Mouse (Mus musculus) hindbrain, embryonic 16.5 days (tissue): ENCODE results near the gene Acyp1. TPM values are rescaled to one million over a fixed set of nuclear protein-coding genes. Genes with fewer than 3 reads are reported as not detected.
A peak's percentile ranks its signal among the peaks of the same experiment; 100 is the strongest.

Experiments
- ATAC-seq: fragments of 200-750 bp; cut with Nextera tagmentation; 2 replicates; pipeline ENCODE4 v1.8.0; 2017; ENCODE audit warnings: moderate TSS enrichment, moderate library complexity
- H3K27ac ChIP-seq: fragments of 300-500 bp; sonication (generic); 2 replicates; pipeline ENCODE4 v1.5.1; 2014; ENCODE audit warnings: low read depth, mild to moderate bottlenecking, control low read depth, low read length, moderate library complexity
- H3K27me3 ChIP-seq: fragments of 300-500 bp; sonication (generic); replicated peaks from 2 replicates; pipeline ENCODE4 v1.6.1; 2014; ENCODE audit warnings: low read length; ENCODE audit not compliant: control insufficient read depth, insufficient read depth
- H3K36me3 ChIP-seq: fragments of 300-500 bp; sonication (generic); 2 replicates; pipeline ENCODE4 v1.6.1; 2014; ENCODE audit warnings: mild to moderate bottlenecking, low read length, moderate library complexity, mixed read lengths; ENCODE audit not compliant: control insufficient read depth, insufficient read depth
- H3K4me1 ChIP-seq: fragments of 300-500 bp; sonication (generic); 2 replicates; pipeline ENCODE4 v1.6.1; 2014; ENCODE audit warnings: low read depth, low read length; ENCODE audit not compliant: control insufficient read depth, insufficient read depth
- H3K4me2 ChIP-seq: fragments of 300-500 bp; sonication (generic); 2 replicates; pipeline ENCODE4 v1.6.1; 2014; ENCODE audit warnings: mild to moderate bottlenecking, low read length, control low read depth, moderate library complexity
- H3K4me3 ChIP-seq: fragments of 300-500 bp; sonication (generic); 2 replicates; pipeline ENCODE4 v1.5.1; 2014; ENCODE audit warnings: mild to moderate bottlenecking, low read length, control low read depth, moderate library complexity
- H3K9ac ChIP-seq: fragments of 300-500 bp; sonication (generic); 2 replicates; pipeline ENCODE4 v1.6.1; 2014; ENCODE audit warnings: low read depth, mild to moderate bottlenecking, control low read depth, low read length, moderate library complexity
- H3K9me3 ChIP-seq: fragments of 300-500 bp; sonication (generic); 2 replicates; pipeline ENCODE4 v1.6.1; 2014; ENCODE audit warnings: mild to moderate bottlenecking, low read length, moderate library complexity; ENCODE audit not compliant: control insufficient read depth
- WGBS: fragments of 180-500 bp; shearing (Covaris S2); extraction: QIAGEN DNeasy Blood & Tissue Kit; methylation state at CpG from one replicate; pipeline ENCODE4 v1.1.7; 2014; 5-methylcytosine and 5-hydroxymethylcytosine counted together
- polyA plus RNA-seq: library from polyadenylated mRNA; unstranded; fragments of >200 nt; fragmentation: Nextera tagmentation; extraction: Ambion mirVana; gene quantifications from 2 replicates; pipeline ENCODE4 v1.2.1, GENCODE M21; 2015

Gene Acyp1
- polyA plus RNA-seq, 1 experiment from 2014 or later = 58.4 TPM

DNA sequence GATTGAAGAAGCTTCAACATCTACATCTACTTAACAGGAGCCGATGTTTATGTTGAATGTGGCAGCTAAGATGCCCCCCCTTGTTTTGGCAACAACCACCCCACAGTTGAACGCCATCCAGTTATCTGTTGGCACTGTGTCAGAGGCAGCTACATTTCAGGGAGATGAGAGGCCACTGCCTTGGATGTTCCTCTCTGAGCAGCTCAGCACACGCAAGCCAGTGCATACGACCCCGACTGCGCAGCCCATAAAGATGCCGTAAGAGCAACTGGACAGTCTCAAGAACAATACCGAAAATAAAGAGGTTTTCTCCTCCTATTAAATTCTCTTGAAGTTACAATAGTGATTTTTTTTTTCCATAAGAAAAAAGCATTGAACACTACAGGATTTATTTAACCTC lies 23.7 kb downstream of the Acyp1 start:
- Histone ChIP-seq H3K9ac (no peak overlapping the region), H3K4me1 (no peaks in the 10 kb centered on the region), H3K4me3 (no peak overlapping the region), H3K27me3 (no peaks in the 10 kb centered on the region), H3K4me2 (no peak overlapping the region), H3K27ac (no peak overlapping the region), H3K9me3 (no peaks in the 10 kb centered on the region), H3K36me3 (no peaks in the 10 kb centered on the region; the same call in 1 of the 2 replicates)
- ATAC-seq = no peak
- WGBS = 75% methylated on average over 8 of the region's 8 CpGs

DNA sequence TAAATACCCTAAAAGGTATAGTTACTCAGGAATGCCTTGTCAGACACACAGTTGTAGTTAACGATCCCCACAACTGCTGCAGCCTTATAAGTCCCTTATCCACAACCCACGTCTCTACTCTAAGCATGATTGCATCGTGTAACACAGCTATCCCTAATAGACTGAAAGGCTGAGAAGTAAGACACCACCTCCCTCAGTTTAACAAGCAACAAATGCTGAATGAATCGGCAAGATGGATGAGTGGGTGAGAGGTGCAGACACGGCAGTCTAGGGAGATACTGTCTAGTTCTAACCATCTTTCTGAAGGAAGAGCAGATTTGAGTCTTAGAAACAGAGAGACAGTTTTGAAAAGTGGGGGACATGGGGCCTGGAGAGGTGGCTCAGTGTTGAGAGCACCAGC lies 25.0 kb downstream of the Acyp1 start:
- Histone ChIP-seq H3K27ac (no peak overlapping the region), H3K4me3 (no peak overlapping the region), H3K9me3 (no peaks in the 10 kb centered on the region), H3K4me2 (no peak overlapping the region), H3K27me3 (no peaks in the 10 kb centered on the region), H3K9ac (no peak overlapping the region), H3K4me1 (no peaks in the 10 kb centered on the region), H3K36me3 (no peaks in the 10 kb centered on the region; the same call in 1 of the 2 replicates)
- WGBS = 76% methylated on average over 5 of the region's 5 CpGs
- ATAC-seq = no peak

DNA sequence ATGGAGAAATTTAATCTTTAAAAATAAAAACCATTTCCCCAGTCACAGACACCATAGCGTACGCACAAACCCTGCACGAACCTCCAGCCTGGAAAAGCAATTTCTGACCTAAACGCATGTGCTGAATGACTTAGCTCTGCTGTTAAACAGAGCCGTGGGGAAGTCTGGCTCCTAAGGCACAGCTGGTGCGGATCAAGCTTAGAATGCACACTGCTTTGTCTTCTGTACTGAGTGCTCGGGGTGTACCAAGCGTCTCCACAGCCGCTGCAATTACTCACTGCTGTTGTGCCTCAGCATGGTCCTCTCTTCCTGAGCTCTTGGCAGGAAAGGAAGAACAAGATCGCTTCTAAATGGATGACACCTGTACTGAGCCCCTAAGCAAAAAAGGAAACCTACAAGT lies 25.7 kb downstream of the Acyp1 start:
- no peak overlapping the region for H3K27ac ChIP-seq
- WGBS = 44% methylated on average over 10 of the region's 10 CpGs
- no peak overlapping the region for H3K9ac ChIP-seq
- no peaks in the 10 kb centered on the region for H3K9me3 ChIP-seq
- H3K36me3 ChIP-seq = no peaks in the 10 kb centered on the region; the same call in 1 of the 2 replicates
- no peaks in the 10 kb centered on the region for H3K4me1 ChIP-seq
- H3K4me2 ChIP-seq = no peak overlapping the region
- no peak overlapping the region for H3K4me3 ChIP-seq
- no peaks in the 10 kb centered on the region for H3K27me3 ChIP-seq
- 0 out of 2 replicates have a peak, but pooled peaks have one; percentile 50 for ATAC-seq

DNA sequence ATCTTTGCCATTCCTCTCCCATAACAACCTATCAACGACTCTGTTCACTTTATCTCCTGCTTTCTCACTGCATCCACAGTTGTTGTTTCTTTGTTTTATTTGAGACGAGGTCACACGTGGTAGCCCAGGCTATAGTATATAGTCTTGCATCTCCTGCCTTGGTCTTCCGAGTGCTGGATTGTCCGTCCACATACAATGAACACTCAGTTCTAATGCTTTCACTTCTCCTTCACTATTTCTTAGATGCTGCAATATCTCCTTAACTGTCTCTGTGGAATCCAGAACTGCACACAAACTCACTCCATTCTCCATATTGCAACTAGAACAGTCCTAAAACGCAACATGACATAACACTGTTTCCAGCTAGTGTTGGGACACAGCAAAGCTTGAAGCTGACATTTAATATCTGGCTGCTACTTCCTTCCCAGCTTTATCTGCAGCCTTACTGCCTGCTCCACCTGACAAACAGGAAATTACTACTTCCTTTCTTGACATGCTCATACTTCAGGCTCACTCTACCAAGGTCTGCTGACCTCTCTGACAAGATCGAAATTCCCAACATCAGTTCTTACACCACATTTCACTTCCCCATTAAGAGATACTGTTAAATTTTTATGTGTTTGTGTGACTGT lies 31.1 kb downstream of the Acyp1 start:
- no peaks in the 10 kb centered on the region for H3K9me3 ChIP-seq
- WGBS = 92% methylated on average over 7 of the region's 7 CpGs
- no peak overlapping the region for H3K4me2 ChIP-seq
- H3K36me3 ChIP-seq = no peaks in the 10 kb centered on the region; the same call in 1 of the 2 replicates
- no peak overlapping the region for H3K9ac ChIP-seq
- no peak for ATAC-seq
- H3K4me3 ChIP-seq = no peak overlapping the region
- no peak overlapping the region for H3K27ac ChIP-seq
- H3K27me3 ChIP-seq = no peaks in the 10 kb centered on the region
- no peaks in the 10 kb centered on the region for H3K4me1 ChIP-seq

DNA sequence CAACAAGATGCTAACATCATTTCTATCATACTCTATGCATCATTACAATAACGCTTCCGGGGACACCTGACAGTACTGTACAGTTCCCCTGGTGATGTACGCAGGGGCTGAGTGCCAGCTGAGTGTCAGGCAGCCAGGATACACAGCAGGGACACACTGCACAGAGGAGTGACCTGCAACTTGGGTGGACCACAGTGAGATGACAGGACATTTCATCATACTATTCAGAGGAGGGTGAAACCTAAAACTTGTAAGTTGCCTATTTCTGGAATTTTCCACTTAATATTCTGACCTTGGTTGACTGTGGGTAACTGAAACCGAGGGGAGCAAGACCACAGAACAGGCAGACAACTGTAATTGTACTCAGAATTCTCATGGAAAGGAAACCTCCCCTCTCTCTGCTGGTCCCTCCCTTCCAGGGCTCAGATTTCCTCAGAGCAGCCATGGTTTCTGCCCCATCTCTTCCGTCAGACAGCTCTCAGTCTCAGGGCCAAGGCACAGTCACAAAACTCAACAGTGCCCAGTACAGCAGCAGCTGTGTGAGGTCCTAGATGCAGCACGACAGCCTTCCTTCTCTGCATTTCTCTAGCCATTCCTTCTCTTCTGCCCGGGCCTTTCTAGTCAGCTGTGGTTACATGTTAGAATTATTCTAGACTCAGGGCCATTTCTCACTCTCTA lies 32.0 kb downstream of the Acyp1 start:
- WGBS = 78% methylated on average over 7 of the region's 7 CpGs
- H3K4me1 ChIP-seq = no peaks in the 10 kb centered on the region
- no peak overlapping the region for H3K4me3 ChIP-seq
- no peaks in the 10 kb centered on the region for H3K9me3 ChIP-seq
- H3K9ac ChIP-seq = no peak overlapping the region
- no peaks in the 10 kb centered on the region for H3K27me3 ChIP-seq
- no peak overlapping the region for H3K4me2 ChIP-seq
- no peaks in the 10 kb centered on the region; the same call in 1 of the 2 replicates for H3K36me3 ChIP-seq
- no peak overlapping the region for H3K27ac ChIP-seq
- no peak for ATAC-seq

DNA sequence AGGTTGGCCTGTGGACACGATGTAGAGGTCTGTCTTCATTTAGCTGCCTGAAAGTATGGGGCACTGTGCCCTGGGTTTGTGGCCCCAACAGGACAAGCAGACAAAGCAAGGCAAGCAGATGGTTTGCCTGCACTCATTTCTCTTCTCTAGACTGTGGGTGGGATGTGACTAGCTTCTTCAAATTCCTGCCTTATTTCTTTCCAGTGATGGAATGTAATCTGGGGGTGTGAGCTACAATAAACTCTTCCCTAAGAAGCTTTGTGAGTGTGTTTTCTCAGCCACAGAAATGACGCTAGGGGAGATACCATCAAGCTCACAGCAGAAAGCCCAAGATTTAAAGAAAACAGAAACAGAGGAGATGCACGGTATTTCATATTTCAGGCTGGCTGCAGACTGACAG lies 36.2 kb downstream of the Acyp1 start:
- no peaks in the 10 kb centered on the region for H3K9me3 ChIP-seq
- 85% methylated on average over 3 of the region's 3 CpGs for WGBS
- H3K9ac ChIP-seq = no peak overlapping the region

DNA sequence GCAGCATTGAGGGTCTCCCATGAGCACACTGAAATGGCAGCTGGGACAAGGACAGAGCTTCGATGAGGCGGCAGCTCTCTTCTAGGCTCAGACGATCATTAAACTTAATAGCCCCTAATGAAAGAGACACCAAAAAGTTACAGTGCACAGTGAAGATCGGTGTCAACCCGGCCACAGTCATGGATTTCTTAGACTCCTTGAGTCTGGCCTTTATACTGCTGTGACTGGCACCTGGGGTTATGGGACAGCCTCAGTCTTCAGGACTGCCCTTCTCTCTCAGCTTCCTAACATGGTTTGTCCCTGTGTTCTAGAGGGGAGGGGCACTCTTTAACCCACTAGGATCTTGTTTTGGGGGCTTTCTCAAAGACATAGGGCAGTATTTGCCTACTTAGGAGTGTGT lies 50.7 kb downstream of the Acyp1 start:
- Histone ChIP-seq H3K36me3 (no peaks in the 10 kb centered on the region), H3K9me3 (no peaks in the 10 kb centered on the region), H3K27ac (no peak overlapping the region), H3K4me2 (no peak overlapping the region), H3K4me3 (no peak overlapping the region), H3K27me3 (no peaks in the 10 kb centered on the region), H3K9ac (no peak overlapping the region), H3K4me1 (no peaks in the 10 kb centered on the region)
- WGBS = 88% methylated on average over 5 of the region's 5 CpGs
- no peak for ATAC-seq

More for the DNA sequence above, 36.2 kb downstream of the Acyp1 start:
- no peak for ATAC-seq
- H3K4me2 ChIP-seq = no peak overlapping the region
- no peak overlapping the region for H3K27ac ChIP-seq
- no peak overlapping the region for H3K4me3 ChIP-seq
- H3K27me3 ChIP-seq = no peaks in the 10 kb centered on the region
- H3K4me1 ChIP-seq = no peaks in the 10 kb centered on the region
- H3K36me3 ChIP-seq = peaks cover 5% of the 10 kb centered on the region; the same call in 1 of the 2 replicates

DNA sequence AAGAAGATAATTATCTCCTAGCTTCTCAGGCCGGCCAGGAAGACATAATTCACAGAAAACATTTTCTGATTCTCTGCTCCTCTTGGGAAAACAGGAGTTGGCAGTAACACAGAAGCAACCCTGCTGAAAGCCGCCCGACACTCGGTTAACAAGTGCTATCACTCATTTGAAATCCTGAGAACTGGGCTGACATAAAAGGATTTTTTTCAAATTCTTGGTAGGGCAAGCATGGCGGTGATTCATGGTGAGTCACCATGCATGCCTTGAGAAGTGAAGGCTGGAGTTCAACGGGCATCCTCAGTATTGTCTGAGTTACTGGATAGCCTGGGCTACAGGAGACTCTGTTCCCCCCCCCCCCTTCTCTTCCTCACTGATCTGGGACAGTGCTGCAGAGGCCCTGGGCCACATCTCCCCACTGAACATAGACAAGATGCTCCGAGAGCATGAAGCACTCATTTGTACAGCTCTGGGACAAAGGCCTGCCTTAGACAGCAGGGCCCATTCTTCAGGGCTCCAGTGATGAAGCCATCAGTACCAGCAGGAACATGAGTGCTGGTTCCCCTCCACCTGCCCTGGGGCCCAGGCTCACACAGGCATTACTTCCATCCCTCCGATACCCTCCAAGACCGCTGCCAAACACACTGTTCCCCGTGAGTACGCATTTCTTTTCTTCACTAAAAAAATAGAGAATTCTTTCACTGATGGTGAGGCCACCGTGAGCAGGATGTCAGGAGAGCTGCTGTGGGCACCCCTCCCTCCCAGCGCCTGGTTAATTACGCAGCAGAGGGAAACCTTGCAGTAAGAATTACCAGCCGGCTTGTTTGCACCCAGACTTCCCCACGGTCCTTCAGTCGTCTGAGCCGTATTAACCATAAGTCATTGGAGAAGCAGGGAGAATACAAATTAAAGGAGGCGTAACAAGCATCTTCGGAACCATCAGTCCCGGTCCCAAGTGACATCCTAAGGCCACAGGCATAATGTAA lies 54.6 kb downstream of the Acyp1 start:
- H3K9me3 ChIP-seq = no peaks in the 10 kb centered on the region
- no peaks in the 10 kb centered on the region for H3K36me3 ChIP-seq
- H3K27me3 ChIP-seq = no peaks in the 10 kb centered on the region
- H3K4me2 ChIP-seq = no peak overlapping the region
- no peaks in the 10 kb centered on the region for H3K4me1 ChIP-seq
- peak; percentile 30; the same call in 1 of the 2 replicates for ATAC-seq
- no peak overlapping the region for H3K27ac ChIP-seq
- H3K9ac ChIP-seq = no peak overlapping the region
- 65% methylated on average over 21 of the region's 21 CpGs for WGBS
- H3K4me3 ChIP-seq = no peak overlapping the region
